Mouse (Mus musculus) frontal cortex, postnatal 10 days (tissue): ENCODE measurements around the gene Gm17584.
"Not testable (repeated sequence)": the region's sequence is repeated elsewhere in the genome, so short reads cannot be mapped to it uniquely, and the experiment has no call there.

ENCODE experiments used
- DNase-seq, 2 experiments: peaks; one replicate each; pipeline ENCODE4 v3.0.0; 2022; ENCODE audit warnings: low spot score in 2 of 2, mixed read lengths in 1 of 2

The Gm17584 gene

DNA sequence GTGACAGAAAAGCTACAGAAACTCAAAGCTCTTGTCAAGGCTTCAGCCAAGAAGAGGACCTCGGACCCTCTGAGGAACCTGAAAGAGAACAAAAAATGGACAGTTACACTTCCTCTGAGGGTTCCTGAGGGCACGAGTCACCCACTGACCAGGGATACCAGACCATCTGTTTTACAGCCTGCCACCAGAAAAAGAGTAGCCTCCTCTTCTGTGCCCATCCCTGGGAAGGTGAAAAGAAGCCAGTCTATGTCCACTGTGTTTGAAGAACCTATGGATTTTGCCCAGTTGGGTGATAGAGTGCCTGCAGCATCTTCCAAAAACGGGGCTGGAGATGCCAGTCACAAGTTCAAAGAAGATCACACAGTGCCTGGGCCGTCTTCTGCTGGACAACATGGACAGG, at the start of gene Gm17584:
TSS of gene Gm17584 (plus strand) at position 301 of the 400 bp plus-strand sequence.
- not testable (repeated sequence) for DNase-seq
